Mouse (Mus musculus) lung, adult 2 months (tissue): ENCODE data around the gene Plxdc1.

ENCODE experiments used
- CTCF ChIP-seq: fragments of 200-500 bp; IDR thresholded peaks from 2 replicates; pipeline ENCODE4 v1.5.1; 2011; ENCODE audit warnings: mild to moderate bottlenecking, low read length, control low read depth; ENCODE audit not compliant: insufficient read depth
- POLR2A ChIP-seq: fragments of 200-500 bp; IDR thresholded peaks from 2 replicates; pipeline ENCODE4 v1.6.1; 2011; ENCODE audit warnings: low read depth, mild to moderate bottlenecking, control low read depth, low read length, borderline replicate concordance; ENCODE audit errors: extremely low read depth

DNA sequence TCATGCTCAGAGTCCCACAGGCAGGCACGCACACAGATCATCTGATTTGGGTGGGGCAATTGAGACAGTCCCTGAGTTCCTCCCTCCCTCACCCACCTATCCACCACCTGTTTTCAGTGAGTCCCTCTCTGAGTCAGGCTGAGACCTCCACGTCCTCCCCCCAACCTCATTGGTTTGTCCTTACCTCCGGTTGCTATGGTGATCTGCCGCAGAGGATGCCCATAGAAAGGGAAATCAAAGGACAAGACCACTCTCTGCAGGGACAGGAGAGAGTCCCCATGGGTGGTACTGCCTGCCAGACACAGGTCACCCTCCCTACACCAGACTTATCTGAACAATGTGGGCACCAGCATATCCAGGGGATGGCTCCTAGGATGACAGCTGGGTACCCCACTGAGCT, 30.3 kb downstream of the Plxdc1 start:
- no peak for TF ChIP-seq CTCF
- TF ChIP-seq POLR2A: no peak
